Mouse (Mus musculus) stomach, postnatal 0 days (tissue): ENCODE data around the gene Tada3.

Experiments used
- CTCF ChIP-seq: IDR thresholded peaks from 2 replicates; pipeline ENCODE4 v1.5.1; 2016; ENCODE audit warnings: antibody characterized with exemption, low read depth, mild to moderate bottlenecking, moderate library complexity
- EP300 ChIP-seq: optimal IDR thresholded peaks from 2 replicates; pipeline ENCODE3; 2016; ENCODE audit warnings: antibody characterized with exemption

GRCm38 (mm10) chr6:113395501-113395900, 17.8 kb upstream of the Tada3 start:
- TF ChIP-seq CTCF (0 out of 2 replicates have a peak, but pooled peaks have one; percentile 9), EP300 (no peak)
